Mouse (Mus musculus) thymus, postnatal 36 days (tissue): ENCODE results near the gene Zfhx2.

ENCODE experiments used
- DNase-seq, 2 experiments: peaks; one replicate each; pipeline ENCODE4 v3.0.0; 2022; ENCODE audit warnings: mixed read lengths in 2 of 2

Gene Zfhx2

DNA sequence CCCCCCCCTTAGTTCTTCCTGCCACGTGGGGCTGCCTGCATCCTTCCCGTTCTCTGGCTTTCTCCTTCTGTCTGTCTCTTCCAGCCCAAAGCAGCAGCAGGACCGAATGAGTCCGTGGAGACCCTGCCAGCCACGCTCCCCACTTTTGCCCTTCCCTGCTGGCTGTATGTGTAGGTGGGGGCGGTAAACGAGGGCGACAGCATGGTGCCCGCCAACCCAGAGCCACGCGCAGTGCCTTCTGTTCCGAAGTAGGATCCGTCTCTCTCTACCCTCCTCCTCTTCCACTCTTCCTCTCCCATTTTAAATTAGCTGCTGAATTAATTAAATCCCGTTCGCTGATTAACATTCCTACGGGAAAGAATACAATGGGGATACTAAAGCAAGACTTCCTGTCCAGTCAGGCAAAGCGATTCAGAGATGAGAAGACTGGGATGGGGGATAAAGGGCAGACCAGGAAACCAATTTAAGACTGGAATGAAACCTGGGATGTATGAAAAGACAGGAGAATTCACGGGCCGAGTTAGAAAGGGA is 59.4 kb downstream of the Zfhx2 start:
- DNase-seq = no peak

DNA sequence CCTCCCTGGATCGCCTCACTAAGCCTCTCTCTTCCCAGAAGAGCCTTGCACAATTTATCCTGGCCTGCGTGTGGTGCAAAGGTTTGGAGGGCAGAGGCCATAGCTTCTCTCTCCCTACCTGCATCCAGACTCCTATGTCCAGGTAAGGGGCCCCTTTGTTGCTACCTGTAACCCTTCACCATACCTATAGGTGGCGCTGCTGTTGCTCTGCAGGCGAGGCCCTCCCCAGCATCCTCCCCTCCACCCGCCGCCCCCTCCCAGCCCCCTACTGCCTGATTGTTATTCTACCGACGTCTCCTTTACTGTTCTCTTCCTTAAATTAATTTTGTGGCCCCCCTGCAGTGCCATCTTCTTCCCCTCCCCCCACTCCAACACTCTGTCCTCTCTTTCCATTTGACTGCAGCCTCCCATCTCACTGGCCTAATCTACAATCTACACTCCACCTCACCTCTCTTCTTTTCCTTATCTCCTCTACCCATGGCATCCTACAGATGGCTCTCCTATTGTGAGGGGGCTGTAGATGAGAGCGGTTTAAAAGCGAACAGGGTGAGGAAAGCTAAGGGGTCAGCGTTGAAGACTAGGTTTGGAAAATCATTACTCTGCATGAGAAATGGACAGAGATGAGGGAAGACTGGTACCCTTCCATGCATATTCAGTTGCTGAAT is 63.0 kb downstream of the Zfhx2 start:
- DNase-seq = peak; percentile 20 to 29

DNA sequence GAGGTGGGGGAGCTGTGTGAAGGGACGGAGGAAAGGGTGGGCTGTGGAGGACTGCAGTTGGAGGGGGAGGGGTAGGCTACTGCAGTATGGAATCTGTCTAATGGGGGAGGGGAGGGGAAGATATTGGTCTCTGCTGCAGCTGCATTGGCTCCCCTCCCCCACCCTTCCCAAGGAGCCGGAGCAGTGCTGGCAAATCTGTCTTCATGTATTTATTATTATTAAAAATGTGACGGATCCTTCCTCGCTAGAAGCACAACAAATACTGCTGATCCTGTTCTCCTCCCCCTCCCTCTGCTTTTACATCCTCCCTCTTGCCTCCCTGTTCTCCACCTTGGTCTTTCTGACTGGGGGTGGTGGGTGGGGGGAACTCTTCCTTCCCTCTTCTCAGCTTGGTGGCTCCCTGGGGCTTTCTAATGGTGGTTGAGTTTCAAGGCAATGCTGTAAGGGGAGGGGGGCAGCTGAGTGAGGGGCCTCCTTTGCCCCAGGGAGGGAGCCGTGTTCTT is 63.7 kb downstream of the Zfhx2 start:
- DNase-seq = no peak

DNA sequence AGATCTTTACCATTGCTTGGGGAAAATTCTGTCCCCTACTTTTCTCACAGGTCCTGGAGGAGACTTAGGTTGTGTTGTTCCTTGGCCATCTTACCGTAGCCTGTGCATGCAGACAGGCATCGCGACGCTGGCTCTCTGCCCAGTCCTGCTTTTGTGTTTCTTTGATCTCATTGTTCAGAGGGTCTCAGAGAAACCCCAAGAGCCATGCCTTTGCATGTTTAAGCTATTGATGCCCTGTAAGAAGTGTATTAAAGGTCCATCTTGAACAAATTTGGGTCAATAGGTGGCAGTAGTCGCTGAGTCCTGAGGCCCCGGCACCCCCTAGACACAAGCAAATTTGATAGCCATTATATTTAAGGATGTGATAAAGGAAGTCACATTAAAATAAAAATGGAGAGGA is 64.5 kb downstream of the Zfhx2 start:
- no peak for DNase-seq

DNA sequence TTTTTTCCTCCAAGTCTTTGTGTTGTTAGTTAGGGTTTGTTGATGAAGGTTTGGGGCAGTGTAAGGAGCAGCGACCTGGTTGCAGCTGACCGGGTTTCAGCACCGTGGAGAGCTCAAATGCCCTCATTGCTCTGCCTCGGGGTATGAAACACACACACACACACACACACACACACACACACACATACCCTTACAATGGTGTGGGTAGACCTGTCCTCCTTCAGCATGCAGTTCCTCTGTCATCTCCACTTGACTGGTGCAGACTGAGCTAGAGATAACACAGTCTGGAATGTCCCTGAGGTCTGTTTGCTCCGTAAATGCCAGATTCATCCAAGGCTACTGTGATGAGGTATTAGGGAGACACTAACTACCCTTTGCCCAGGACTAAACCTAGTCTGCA is 64.9 kb downstream of the Zfhx2 start:
- no peak for DNase-seq

DNA sequence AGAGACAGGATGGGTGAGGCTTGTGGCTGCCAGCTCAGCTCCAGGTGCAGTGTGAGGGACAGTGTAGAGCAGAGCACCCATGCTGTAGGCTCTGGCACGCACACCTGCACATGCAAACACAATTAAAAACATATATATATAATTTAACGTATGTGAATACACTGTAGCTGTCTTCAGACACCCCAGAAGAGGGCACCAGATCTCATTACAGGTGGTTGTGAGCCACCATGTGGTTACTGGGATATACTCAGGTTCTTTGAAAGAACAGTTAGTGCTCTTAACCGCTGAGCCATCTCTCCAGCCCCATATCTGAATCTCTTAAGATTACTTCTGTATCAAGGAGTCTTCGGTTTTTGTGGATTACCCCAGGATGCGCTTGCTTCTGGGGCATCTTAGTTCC is 66.6 kb downstream of the Zfhx2 start:
- peak; percentile 14 to 23 for DNase-seq

DNA sequence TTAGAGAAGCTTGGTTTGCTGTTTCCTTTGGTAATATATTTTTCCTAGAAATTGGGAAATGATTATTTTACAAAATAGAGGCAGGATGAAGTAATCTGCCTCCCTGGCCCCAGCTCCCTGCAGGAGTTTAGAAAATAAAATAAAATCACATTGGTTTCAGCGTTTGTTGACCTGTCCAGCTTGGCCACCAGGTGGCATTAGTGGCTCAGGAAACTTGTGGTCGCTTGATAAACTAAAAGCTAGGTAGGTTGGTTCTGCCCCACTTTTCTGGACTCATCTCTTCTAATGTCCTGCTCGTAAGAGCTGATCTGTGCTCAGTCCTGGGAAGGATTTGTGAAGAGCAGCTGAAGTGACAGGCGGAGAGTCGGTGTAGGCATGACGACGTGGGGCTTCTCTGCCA is 67.9 kb downstream of the Zfhx2 start:
- peak; percentile 24 to 26 for DNase-seq

DNA sequence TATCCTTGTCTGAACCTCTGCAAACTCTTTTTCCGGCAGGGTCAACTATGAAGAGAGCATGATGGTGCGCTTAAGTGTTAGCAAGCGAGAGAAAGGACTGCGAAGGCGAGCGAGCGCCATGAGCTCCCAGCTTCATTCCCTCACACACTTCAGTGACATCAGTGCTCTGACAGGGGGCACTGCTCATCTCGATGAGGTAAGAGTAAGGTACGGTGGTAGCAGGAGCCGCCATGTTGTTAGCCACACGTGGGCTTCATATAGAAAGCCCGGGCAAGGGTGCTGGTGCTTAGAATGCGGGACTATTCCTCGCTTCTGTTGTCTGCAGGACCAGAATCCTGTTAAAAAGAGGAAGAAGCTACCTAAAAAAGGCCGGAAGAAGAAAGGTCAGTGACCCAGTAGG is 69.1 kb downstream of the Zfhx2 start:
- DNase-seq = no peak

DNA sequence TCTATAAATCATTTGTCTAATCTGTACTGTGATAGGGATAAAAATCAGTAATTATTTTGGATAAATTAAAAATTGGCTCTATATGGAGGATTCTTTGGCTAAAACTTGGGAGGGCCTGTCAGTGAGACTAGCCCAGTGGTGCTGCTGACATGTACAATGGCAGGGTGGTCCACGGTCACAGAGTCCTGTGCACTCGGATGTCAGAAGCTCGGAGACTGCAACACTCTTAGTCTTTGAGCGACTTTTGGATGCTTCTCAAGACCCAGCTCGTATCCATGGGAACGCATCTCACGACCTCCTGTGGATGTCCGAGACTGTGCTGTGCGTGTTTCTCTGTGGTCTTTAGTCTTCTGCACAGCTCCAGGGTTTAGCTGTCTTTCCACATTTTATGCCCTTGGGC is 71.7 kb downstream of the Zfhx2 start:
- no peak for DNase-seq

DNA sequence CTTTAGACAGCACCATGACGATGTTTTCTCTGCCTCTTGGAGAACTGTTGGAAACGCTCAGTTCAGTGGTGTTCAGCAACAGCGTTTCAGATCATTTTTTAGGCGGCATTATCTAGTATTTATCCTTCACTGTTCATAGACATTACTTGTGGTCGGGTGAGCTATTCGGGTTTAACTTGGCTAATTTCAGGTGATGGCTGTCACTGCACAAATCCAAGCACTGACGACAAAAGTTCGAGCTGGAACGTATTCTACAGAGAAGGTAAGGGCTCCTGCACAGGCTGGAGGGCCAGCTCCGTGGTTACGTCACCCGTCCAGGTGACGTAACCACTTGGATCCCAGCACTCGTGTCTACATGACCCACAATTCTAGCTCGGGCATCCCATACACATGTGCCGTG is 75.2 kb downstream of the Zfhx2 start:
- DNase-seq = no peak

DNA sequence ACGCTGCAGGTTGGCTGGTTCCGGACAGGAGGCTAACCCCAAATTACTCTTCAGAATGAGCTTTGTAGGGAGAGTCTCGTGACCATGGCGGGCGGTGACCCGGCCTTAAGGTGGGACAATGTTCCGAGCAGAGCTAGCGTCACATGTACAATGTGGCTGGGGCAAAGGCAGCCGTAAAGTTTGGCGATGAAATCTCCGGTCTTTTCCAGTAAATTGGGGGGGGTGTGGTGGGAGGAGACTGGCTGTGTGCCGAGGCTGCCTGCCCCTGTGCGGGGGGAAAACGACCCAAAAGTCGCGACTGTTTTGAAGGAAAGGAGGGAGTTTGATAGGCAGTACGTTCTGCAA is 76.4 kb downstream of the Zfhx2 start:
- no peak for DNase-seq

DNA sequence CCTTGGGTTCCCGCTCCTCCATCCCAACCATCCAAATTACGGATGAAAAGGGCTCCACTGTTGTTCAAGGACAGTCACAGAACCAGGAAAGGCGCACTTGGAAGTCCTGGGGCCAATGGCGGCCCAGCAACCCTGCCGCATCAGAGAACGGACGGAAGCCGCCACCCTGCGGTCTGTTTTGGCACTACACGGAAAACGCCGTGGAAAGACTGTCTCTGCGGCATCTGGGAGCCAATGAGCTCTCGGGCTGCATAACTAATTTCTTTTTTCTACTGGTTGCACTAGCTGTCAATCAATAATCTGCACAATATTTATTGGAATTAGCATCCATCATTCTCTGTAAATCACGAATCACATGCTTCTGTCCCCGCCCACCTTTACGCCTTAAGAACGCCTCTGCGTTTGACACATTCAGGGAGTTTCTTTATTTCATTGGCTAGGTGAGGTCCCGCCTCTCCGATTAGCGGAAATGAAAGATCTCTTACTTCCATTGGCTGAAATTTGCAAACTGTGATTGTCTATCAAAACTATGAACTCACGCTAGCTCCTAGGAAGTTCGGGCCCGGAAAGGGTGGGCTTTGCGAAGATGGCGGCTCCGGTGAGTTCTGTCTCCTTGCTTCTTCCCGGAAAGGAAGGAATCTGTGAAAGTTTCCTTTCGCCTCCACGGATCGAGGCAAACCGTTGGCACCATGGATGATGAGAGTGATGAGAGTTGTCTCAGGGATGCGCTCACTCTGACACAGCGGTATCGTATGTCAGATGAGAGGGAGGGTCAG is 76.9 kb downstream of the Zfhx2 start, which contains the start of gene Ngdn:
Gene Ngdn, plus strand, starts transcription at position 464 of the 776 bp plus-strand sequence.
- peak; percentile 97 to 99 for DNase-seq

DNA sequence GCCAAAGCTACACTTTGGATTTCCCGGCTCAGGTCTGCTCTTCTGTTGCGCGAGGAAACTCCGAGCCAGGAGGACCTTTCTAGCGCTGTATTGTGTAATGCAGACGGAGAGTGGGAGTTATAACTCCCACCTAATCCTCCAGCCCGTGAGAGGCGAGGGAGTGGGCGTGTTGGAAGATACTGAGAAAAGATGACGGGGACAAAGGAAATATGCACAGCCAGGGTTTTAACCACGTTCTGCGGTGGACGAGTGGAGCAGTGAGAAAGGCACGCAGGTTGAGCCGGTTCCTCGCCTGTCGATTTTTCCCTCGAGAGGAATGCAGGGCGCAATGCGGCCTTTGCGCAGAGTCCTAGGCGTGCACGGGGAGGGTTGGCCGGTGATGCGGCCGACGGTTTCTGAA is 77.5 kb downstream of the Zfhx2 start:
- DNase-seq = no peak

DNA sequence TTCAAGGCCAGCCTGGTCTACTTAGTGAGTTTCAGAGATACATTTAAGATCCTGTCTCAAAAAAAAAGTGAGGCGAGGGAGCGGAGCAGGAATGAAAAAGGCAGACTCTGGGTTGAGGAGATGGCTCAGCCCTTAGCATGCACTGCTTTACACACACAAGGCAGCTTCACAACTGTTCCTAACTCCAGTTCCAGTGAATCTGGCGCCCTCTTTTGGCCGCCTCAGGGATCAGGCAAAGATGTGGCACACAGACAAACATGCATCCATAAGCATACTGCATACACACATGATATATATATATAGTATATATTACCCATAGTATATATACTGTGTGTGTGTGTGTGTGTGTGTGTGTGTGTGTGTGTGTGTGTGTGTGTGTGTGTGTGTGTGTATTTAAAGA is 81.0 kb downstream of the Zfhx2 start:
- peak in 1 of 2 experiments; percentile 13 for DNase-seq
